Mouse (Mus musculus) frontal cortex, postnatal 14 days (tissue): ENCODE measurements around the gene Ankrd63.
A peak's percentile ranks its signal among the peaks of the same experiment; 100 is the strongest.

Experiments used
- DNase-seq, 2 experiments: peaks; one replicate each; pipeline ENCODE4 v3.0.0; 2022; ENCODE audit warnings: low spot score in 2 of 2

Ankrd63 gene

DNA sequence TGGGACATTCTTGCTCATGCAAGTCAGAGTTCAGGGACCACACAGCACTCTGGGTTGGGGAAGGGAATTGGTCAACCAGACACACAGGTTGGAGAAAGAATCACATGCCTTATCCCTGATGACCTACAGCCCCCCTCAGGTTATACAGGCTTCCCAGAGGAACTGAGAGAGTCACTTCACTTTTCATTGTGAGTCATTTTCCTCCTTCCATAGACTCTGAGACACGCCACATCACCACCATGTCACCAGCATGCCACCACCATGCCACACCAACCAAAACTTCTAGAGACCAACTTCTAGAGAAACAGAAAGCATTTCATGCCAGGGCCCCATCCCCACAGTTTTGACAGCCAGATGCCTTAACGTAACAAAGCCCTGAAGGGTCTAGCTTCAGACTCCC, 23.1 kb upstream of the Ankrd63 start:
- DNase-seq, result peak in 1 of 2 experiments; percentile 1

DNA sequence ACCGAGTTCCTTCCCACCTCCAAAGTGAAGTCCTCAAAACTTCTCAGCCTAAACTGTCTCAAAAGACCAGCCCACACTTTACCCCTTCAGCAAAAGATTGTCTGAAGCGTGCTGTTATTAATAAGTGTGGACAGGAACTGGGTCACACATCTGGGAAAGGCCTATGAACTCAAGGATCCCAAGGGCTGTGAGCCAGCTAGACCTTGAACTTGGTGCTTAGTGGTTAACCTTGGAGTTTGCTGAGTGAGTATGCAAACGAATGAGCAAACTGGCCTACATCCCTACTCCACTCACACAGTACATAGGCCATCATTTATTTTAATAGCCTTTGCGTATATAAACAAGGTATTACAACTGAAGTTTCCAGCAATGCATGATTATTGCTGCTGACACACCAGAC, 21.7 kb upstream of the Ankrd63 start:
- DNase-seq, result no peak

DNA sequence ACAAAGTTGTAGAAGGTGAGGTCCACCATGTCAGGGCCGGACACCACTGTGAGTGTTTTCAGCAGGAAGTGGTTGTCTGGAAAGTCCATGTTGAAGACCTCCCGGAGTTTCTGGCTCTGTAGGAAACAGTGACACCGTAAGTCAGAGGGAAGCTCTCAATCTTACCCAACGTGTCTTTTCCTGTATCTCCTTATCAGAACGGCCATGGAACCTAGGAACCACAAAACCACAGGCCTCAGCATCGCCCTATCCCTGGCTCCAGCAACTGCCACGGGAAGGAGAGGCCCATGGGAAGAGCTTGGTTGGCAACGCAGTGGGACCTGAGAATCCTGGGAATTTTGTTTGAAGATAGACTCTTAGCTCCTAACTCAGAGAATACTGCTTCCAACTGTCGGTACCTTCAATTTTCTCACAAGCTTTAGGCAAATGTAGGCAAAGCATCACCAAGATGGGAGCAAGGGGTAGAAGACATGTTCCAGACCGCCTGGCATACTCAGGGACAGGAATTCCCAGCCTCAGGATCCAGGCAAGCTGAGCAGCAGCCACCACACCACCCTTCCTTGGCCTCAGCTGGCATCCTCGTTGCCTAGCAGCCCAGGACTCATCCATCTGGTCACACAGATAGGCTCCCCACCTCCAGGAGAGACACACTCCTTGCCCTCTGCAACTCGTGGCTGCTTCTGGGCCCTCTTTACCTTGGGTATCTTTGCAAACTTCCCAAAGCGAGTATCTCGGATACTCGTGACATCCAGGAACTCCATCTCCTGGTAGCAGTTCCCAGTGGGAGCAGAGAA, 20.1 kb upstream of the Ankrd63 start:
- peak in 1 of 2 experiments; percentile 2 for DNase-seq

DNA sequence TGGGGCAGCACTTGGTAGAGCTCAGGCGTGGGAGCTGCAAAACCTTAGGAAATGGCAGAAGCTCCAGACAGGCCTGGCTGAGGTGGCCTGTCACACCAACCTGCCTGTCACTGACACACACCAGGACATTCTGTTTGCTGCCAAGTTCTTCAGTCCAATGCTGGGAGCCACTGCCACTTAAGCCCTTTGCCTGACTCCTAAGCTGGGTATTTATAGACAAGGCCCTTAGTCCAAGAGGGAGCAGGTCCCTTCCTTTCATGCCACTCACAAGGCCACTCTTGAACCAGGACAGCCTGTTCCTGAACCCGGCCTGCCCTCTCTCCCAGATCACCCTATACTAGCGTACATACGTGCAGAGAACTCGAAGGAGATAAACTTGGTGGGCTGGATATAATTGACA, 12.9 kb upstream of the Ankrd63 start:
- peak in 1 of 2 experiments; percentile 3 for DNase-seq

DNA sequence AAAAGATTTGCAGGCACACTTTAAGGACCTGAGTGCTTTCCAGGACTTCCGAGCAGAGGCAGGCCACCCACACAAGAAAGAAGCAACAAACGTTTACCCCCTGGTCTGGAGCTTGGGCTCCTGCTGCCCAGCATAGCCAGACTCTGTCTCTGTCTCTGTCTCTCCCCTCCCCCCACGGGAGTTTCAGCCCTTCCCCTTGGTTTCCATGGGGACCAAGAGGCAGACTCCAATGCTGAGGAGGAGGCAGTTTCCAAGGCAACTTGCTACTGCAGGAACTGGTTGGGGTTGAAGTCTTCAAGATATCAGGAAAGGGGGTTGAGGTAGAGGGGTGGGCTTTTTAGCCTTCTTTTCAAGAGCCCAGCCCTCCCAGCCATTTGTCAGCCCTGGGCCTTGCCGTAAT, 10.5 kb upstream of the Ankrd63 start:
- peak; percentile 65 to 66 for DNase-seq

DNA sequence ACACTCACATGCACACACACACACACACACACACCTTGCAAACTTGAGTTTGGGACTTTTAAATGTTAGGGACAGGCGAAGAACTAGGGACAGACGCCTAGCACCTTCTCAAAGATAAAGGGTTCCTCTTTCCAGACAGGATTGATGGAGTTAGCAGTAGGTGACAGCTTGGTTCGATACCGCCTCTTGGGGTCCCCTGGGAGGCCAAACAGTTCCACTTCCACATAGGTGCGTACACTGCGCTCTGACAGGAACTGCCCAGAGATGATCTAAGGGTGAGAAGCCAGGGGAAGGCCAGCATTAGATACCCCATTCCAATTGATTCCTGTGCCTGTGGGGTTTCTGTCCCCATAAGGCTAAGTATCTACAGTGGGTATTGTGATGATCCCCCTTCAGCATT, 9.9 kb upstream of the Ankrd63 start:
- DNase-seq, result no peak

DNA sequence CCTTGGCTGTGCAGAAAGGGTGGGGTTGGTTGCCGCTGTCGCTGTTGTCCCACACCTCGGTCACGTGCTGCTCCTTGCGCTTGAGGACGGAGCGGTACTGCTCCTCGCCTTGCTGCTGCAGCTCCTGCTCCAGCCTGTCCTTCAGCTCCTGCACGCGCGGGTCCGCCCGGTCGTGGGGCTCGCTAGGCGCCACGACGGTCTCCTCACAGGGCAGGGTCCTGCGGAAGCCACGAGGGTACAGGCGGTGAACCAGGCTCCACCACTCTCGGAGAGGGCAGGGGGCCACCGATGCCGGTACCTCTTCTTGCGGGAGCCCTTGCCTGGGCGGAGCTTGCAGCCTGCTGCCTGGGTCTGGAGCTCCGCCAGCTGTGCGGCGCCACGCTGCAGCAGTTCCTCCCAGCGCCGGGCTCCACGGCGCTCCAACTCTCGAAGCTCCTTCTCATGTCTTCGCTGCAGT, 7.3 kb upstream of the Ankrd63 start:
- DNase-seq, result peak in 1 of 2 experiments; percentile 52

DNA sequence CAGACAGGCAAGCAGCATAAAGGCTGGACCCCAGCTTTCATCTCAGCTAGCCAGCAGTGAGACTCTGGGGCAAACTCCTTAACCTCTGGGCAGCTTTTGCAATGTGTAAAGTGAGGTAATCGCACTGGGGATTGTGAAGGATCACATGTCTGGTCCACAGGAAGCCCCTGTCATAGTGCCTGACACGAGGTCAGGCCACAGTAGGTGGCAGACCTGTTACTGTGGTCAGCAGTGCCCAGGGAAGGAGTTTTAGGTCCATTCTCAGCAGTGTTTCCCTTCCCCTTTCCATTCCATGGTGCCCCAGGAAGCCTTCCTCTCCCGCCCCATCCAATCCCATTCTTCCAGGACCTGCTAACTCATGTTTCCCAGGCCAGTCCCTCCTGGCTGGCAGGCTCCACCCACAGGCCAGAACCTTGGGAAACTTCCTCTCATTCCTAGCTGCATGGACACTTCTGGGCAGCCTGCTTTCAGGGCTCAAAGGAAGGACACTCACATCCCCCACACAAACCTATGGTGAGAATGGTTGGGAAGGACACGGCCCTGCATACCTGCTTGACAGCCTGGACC, 6.0 kb upstream of the Ankrd63 start:
- no peak for DNase-seq

DNA sequence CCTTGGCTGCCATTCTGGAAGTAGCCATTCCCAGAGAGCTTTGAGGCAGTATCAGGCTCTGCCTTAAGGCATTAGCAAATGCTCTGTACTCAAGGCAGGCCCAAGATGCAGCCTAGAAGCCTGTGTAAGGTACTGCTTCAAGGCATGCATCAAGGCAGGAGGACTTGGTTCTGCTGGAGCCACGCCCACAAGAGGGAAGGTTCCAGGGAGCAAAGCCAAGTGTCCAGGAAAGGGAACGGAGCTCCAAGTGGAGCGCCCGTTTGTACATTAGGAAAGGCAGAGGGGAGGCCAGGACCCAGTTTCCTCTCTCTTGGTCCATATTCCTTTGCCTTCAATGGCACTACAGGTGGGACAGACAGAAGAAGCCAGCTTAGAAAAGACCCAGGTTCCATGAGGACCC, 4.7 kb upstream of the Ankrd63 start:
- no peak for DNase-seq

DNA sequence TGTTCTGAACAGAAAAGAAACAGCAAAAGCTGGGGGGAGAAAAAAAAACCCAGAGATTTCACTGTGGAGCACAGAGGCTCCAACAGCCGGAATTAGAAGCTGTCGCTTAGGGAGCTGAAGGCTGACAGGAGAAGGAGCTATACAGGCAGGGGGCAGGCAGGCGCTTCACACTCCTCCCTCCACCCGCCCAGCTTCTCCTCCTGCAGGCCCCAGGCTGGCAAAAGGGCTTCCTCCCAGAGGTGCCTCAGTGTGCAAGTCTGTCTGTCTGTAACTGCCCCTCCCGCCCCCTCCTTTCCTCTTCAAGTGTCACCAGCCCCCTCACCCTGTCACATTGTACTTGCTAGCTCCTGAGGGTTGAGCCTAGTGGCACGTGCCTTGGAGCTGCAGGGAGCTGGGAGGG, 2.7 kb upstream of the Ankrd63 start:
- DNase-seq, result peak in 1 of 2 experiments; percentile 46

DNA sequence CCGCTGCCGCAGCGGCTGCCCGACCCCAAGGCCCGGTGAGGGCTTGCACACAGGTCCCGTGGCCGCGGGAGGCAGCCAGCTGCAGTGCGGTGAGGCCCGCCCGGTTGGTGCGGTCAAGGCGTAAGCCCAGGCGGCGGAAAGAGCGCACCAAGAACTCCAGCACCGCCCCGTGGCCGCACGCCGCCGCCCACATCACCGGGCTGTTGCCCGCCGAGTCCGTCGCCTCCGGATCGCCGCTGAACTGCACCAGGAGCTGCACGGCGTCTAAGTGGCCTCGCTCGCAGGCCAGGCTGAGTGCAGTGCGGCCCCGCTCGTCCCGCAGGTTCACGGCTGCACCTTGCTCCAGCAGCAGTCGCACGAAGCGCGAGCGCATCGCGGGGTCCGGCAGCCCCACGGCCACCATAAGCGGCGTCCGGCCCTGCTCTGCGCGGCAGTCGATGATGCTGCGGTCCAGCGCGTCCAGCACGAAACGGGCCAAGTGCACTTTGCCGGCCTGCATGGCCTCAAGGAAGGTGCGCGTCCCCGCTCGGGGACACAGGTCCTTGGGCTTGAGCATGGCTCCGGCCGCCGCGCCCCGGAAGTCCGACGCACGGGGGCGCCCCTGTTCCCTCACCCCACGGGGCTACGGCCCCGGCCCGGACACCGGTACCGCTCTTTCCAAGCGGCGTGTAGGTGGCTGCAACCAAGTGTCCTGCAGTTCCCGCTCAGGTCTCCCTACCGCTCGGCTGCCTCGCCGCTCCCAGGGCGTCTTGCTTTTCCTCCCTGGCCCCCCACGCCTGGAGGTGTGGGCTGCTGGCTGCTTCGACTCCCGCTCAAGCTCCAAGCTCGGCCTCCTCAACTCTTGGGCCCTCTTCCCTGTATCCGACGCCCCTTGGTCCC, 641 bp downstream of the Ankrd63 start:
- no peak for DNase-seq

DNA sequence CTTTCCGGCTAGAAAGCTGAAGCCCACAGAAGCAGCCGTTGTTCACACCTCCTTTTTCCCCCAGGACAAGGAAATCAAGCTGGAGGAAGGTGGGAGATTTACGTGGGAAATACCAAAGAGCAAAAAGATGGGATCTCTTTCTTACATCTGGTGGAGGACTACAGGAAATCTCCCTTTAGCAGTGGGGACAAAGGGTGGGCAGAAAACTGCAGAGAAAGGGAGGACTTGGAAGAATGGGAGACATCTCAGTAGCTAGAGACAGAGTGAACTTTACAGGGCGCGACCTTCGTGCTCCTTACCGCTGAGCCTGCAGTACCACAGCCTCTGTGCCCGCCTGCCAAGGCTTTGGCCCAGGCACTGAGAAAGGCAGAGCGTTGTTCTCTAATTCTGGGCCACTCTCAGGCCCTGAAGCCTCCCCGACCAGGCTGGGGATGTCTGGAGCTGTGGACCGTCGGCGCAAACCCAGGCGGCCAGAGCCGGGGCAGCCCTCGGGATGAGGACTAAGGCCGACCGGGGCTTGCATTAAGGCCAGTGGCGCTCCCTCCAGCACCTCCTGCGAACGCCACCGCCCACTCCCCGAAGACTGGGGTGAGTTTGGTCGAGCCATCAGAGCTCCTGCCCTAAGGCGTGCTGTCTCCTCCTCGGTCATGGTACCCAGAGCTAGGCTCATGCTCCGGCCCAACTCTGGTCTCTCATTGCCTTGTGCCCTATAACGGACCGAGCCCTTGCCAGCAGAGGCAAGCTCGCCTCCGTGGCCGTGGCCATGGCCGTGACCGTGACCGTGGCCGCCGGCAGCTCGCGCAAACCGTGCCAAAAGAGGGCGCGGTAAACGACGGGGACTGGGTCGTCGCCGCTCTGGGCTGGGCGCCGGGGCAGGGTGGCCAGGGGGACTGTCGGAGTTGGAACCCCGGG, 1.5 kb downstream of the Ankrd63 start:
- no peak for DNase-seq

DNA sequence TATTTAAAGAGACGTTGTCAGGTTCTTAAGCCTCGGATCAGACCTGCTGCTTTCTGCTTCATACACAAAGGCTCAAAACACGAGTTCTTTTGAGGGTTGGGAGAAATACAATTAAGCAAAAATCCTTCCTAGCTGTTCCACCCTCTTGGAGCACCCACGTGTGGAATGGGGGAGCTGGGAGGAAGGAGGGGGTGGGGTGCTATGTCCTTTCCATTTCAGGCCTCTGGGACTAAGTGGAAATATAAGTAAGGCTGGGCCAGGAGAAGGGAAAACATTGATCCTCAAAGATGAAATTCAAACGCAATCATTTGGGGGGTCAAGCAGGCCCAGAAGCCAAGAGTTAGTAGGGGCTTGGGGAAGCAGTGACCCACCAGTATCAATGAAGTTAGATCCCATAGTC, 2.6 kb downstream of the Ankrd63 start:
- no peak for DNase-seq

DNA sequence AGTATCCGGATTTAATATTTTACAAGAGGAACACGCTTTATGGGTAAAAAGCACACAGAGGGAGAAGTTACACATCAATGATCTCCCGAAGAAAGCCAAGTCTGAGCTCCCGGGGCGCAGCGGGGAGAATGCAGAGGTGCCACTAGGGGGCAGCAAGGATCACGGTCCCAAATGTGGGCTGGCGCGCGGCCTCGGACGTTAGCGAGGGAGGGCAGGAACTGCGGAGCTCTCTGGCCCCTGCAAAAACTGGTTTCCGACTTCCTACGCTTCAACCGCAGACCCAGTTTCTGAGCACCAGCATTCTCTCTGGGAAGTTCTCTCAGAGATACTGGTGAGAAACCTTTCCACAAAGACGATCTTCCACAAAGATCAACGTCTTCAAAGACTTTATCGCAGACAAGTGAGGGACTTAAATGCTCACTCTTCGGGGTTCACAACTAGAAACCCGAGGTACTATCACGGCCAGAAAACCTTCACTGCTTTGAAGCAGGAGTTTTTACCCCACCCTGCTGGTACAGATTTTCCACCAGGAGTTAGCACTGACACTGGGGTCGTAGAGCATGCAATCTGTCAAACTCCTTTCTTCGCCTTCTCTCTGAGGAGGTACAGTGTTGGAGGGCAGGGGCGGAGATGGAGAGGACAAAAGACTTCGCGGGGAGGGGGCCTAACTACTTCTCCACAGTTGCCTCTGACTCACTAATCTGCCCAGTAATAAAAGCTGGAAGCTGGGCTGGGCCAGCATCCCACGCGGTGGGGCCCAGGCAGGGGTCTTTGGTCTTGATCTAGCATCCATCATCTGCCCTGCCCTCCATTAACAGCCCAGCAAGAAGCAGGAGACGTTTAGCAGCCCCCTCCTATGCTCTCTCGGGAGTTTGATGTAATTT, 3.3 kb downstream of the Ankrd63 start:
- peak in 1 of 2 experiments; percentile 70 for DNase-seq

DNA sequence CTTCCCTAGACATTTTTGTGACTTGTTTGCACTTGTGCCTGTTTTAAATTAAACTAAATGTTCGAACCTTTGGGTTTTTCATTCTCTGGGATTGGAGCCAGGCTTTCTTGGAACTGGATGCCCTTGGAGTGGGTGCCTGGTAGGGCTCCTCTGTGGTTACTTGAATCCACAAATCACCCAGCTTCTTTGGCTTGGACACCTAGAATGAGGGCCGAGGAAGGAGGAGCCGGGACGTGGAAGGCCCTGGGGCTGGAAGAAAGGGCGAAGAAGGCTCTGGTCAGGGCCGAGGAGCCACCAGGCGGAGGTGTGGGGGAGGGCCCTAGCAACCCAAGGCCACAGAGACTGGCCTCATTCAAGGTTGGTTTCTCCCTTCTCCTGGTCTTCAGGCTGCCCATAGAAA, 5.8 kb downstream of the Ankrd63 start:
- DNase-seq, result no peak

DNA sequence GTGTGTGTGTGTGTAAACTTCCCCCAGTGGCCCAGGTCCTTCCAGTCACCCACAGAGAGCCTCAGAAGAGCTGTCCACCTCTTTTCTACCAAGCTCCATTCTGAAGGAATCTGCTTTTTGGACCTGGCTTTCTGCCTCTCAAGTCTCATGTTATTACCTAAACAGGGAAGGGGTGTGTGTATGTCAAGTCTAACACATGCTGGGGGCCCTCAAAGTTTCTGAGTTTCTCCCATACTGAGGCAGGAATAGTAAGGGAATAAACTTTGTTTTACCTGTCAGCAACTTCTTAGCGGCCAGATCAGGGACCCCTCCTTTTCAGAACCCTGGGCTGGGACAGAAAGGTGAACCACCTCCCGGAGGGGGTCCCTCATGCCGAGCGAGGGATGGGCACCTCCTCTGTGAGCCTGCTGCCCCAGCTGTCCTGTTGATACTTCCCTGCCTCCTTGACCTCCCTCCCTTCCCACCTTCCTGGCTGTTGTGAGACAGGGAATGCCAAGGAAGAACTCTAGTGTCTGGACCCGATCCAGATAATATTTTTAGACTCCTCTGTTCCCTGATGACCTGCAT, 6.4 kb downstream of the Ankrd63 start:
- no peak for DNase-seq

DNA sequence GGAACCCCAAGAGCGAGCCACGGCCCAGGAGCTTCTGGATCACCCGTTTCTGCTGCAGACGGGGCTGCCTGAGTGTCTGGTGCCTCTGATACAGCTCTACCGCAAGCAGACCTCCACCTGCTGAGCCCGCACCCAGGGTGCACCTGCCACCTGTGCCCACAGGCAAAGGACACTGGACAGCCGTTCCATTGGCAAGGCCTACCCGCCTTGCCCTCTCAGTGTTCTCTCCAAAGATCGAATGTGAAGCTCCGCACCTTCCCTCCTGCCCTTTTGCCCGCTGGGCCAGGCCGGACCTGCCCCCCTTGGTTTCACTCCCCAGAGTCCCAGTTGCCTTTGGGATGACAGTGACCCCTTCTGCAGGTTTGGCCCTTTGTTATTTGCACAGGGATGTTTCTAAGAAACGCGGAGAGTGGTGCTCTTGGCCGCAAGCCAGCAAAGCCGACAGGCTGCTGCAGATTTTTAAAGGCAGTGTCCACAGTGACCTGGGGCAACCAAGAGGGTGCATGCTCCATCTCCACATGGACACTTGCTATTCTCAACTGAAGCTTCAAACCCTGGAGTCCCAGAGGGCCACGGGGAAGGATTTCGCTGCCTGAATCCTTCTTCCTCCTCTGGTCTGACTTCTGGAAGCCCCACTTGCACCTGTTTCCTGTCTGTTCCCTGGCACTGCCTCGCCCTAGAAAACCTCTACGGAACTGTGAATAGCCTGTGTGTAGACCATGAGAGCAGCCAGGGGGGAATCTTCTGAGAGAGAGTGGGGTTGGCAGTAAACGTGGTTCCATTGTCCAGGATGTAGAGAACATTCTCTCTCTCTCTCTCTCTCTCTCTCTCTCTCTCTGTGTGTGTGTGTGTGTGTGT, 7.1 kb downstream of the Ankrd63 start:
- DNase-seq, result no peak

DNA sequence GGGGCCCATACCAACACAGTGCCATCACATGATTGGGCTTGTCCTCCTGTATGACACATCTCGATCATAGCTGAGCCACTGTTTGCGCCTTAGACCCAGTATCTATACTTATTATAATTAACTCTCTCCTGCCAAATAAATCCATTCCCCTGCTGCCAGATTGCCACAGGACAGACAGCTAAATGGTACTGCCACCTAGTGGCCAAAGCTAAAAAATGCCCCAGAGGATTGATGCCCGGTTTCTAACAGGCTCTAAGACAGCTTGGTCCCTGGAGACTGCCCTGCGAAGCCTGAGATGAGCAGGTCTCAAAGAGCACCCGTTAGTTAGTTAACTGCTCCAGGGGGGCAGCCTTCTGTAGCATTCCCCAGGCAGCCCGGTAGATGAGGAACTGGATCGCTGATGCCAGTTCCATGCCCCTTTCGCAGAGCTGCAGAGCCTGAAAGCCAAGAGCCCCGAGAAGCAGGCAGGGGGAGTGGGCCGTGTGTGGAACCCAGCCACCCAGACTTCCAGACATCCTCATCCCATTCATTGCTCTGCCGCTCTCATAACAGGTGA, 8.0 kb downstream of the Ankrd63 start:
- DNase-seq, result peak in 1 of 2 experiments; percentile 63
